Mouse (Mus musculus) cerebellum, adult 2 months (tissue): ENCODE data around the gene Ttc34. TPM values are rescaled to one million over a fixed set of nuclear protein-coding genes. Genes with fewer than 3 reads are reported as not detected.

Source experiments
- DNase-seq, 2 experiments: peaks; one replicate each; pipeline ENCODE4 v3.0.0; 2021
- H3K27ac ChIP-seq: fragments of 200-500 bp; 2 replicates; pipeline ENCODE4 v1.5.1; 2012; ENCODE audit warnings: low read length, control low read depth, inconsistent platforms; ENCODE audit not compliant: insufficient read depth
- H3K27me3 ChIP-seq: fragments of 200-500 bp; 2 replicates; pipeline ENCODE4 v1.6.1; 2012; ENCODE audit warnings: inconsistent platforms, mild to moderate bottlenecking, low read length, moderate library complexity; ENCODE audit not compliant: control insufficient read depth, insufficient read depth
- H3K4me1 ChIP-seq: fragments of 200-500 bp; 2 replicates; pipeline ENCODE4 v1.6.1; 2011; ENCODE audit warnings: low read length; ENCODE audit not compliant: control insufficient read depth, insufficient read depth
- H3K4me3 ChIP-seq: fragments of 200-500 bp; replicated peaks from 2 replicates; pipeline ENCODE3; 2011; ENCODE audit warnings: mild to moderate bottlenecking, low read depth, low read length, control low read depth; ENCODE audit not compliant: insufficient read depth
- CTCF ChIP-seq: fragments of 200-500 bp; IDR thresholded peaks from 2 replicates; pipeline ENCODE4 v1.5.1; 2011; ENCODE audit warnings: low read depth, mild to moderate bottlenecking, control low read depth, low read length, moderate library complexity, borderline replicate concordance; ENCODE audit not compliant: insufficient read depth
- POLR2A ChIP-seq: fragments of 200-500 bp; IDR thresholded peaks from 2 replicates; pipeline ENCODE4 v1.6.1; 2011; ENCODE audit warnings: low read length, control low read depth, borderline replicate concordance; ENCODE audit not compliant: insufficient read depth
- WGBS: fragments of 180-500 bp; shearing (Covaris S2); methylation state at CpG from one replicate; pipeline ENCODE4 v1.1.7; 2018; 5-methylcytosine and 5-hydroxymethylcytosine counted together
- polyA plus RNA-seq: library from polyadenylated mRNA; depleted of rRNA; stranded (reverse); fragments of >200 nt; gene quantifications from 2 replicates; pipeline ENCODE4 v1.2.3, GENCODE M21; 2012; rRNA removed

The Ttc34 gene
- polyA plus RNA-seq = 1.5 and 2.6 TPM in 2 replicates

DNA sequence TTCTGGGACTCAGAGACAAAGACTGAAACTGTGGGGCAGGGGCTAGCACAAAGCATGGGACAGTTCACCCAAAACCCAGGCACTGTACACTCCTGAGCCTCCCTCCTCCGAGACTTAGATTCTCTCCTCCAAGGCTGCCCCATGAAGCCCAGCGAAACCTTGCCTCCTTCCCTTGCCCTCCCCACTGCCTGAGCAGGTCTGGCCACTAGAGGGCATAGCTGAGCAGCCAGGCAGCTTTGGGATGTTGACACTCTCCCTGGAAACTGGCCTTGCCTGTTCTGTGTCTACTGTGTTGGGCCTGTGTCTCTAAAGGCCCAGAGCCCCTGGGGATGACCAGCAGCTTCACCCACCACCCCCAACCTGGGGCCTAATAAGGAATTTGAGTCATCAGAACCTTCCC lies at the start of gene Ttc34:
Gene Ttc34, plus strand, starts transcription at position 290 of the 400 bp plus-strand sequence.
- no peak within 1 kb of the TSS for H3K27ac ChIP-seq
- DNase-seq = peak; percentile 37 to 57
- no peaks in the 10 kb centered on the region; the same call in 1 of the 2 replicates for H3K27me3 ChIP-seq
- H3K4me1 ChIP-seq = no peaks in the 10 kb centered on the region
- TF ChIP-seq CTCF (peak; percentile 82), POLR2A (no peak)
- WGBS = 51% methylated on average over 2 of the region's 2 CpGs
- no peak within 1 kb of the TSS for H3K4me3 ChIP-seq

DNA sequence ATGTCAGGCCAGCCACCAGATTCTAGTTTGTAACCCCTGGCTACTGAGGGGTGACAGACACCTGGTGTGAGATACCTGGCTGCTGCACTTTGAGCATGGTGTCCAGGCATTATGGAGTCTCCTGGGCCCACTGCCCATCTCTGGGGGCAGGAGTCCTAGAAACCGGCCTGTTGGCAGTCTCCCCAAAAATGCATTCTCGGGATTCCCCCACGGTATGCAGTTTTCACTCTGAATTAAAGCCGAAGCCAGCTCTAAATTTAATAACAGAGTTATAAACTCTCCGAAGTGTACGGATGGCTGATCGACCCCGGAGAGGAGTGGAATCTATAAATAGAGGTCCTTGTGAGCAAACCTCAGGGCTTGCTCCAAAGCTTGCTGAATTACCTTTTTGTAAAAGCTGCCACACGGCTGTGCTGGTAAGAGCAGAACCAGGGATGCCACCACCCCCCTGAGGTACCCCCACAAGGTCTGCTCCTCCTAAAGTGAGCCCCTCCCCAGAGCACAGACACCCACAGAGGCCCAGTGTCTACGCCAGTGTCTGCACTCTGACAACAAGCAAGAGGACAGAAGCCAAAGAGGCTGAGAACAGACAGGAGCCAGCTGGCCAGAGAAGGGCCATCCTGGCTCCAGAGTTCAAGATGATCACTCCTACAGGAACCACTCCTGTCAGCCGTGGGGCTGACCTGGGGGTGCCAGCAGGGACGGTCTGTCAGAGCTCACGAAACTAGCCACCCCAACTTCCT lies 49.1 kb upstream of the Ttc34 start:
- H3K4me3 ChIP-seq = no peak overlapping the region
- H3K4me1 ChIP-seq = no peaks in the 10 kb centered on the region
- 8% methylated on average over 13 of the region's 13 CpGs for WGBS
- H3K27ac ChIP-seq = no peak overlapping the region
- H3K27me3 ChIP-seq = peaks cover 2% of the 10 kb centered on the region; the same call in 1 of the 2 replicates
- DNase-seq = peak in 1 of 2 experiments; percentile 7
- TF ChIP-seq POLR2A = no peak
- no peak for TF ChIP-seq CTCF

DNA sequence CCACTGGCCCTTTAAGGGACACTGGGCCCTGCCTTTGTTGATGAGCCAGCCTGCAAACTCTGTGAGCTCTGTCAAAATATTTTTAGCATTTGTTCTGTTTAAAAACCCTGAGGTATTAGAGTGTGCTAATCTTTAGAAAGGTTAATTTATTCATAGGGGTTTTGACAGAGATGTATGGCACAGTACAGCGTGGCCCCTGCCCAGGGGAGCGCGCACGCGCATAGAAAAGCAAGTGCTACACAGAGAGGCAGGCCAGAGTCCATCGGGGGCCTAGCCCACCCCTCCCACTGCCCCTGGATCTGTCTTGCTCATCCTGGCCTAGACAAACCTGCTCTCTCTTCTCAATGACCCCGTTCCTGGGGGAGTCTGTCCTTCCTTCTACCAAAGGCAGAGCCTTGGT lies 45.4 kb upstream of the Ttc34 start:
- H3K27me3 ChIP-seq = peaks cover 2% of the 10 kb centered on the region; the same call in 1 of the 2 replicates
- H3K27ac ChIP-seq = no peak overlapping the region
- H3K4me3 ChIP-seq = no peak overlapping the region
- WGBS = 82% methylated on average over 7 of the region's 7 CpGs
- no peak for TF ChIP-seq POLR2A
- no peak for TF ChIP-seq CTCF
- DNase-seq = no peak
- no peaks in the 10 kb centered on the region for H3K4me1 ChIP-seq

DNA sequence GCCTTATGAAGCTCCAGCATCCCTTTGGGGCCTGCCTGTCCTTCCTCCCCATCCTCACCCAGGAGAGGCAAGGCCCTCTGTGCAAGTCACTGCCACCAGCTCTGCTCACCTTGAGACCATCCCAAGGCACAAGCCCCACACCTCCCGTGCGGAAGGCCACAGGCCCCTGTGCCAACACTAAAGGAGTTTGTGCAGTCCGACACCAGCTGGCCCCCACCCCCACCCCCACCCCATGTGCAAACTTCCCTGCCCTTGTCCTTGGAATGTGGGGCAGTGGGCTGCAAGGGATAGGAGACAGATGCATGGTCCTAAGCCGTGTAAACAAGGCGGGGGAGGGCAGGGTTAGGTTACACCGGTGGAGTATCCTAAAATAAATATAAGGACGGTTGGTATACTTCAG lies 43.8 kb upstream of the Ttc34 start:
- H3K27ac ChIP-seq = no peak overlapping the region
- no peaks in the 10 kb centered on the region for H3K4me1 ChIP-seq
- DNase-seq = no peak
- no peak for TF ChIP-seq CTCF
- TF ChIP-seq POLR2A = no peak
- no peak overlapping the region for H3K4me3 ChIP-seq
- 78% methylated on average over 7 of the region's 7 CpGs for WGBS
- no peaks in the 10 kb centered on the region for H3K27me3 ChIP-seq

DNA sequence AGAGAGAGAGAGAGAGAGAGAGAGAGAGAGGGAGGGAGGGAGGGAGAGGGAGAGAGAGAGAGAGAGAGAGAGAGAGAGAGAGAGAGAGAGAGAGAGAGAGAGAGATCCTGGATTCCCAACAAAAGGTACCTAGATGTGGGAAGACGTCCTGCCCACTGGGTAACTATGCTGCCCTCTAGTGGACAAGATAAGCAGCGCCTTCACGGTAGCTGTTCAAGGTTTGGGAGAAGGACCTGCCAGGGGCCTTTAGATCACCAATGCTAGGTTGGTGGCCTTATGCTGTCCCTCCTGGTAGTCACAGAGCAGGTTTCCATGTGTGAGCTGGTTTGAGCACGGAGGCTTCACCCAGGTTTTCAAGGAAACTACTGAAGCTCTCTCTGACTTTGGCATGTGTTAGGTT lies 39.4 kb upstream of the Ttc34 start:
- no peak overlapping the region for H3K4me3 ChIP-seq
- peak; percentile 81 for TF ChIP-seq CTCF
- TF ChIP-seq POLR2A = no peak
- H3K27ac ChIP-seq = no peak overlapping the region
- DNase-seq = peak; percentile 26 to 59
- H3K27me3 ChIP-seq = peaks cover 2% of the 10 kb centered on the region; the same call in 1 of the 2 replicates
- no peaks in the 10 kb centered on the region for H3K4me1 ChIP-seq
- WGBS = 11% methylated on average over 4 of the region's 4 CpGs

DNA sequence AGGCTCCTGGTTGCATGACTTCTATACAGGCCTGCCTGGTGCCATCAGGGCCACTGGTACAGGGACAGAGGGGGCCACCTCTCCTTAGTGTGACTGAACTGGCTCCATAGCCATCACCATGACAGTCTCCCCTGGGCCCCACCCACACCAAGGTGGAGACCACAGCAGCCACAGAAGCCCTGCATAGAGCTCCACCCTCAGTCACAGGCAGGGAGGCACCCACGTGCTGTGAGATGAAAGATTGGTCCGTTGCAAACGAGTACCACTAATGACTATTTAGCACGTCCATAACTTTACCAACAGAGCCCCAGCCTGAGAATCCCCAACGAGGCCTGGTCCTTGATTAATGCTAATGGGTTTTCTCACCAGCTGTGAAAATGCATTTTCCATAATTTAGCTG lies 36.7 kb upstream of the Ttc34 start:
- Histone ChIP-seq H3K27ac (no peak overlapping the region), H3K4me3 (no peak overlapping the region), H3K4me1 (no peaks in the 10 kb centered on the region), H3K27me3 (peaks cover 2% of the 10 kb centered on the region; the same call in 1 of the 2 replicates)
- no peak for DNase-seq
- 77% methylated on average over 5 of the region's 5 CpGs for whole genome bisulfite sequencing
- TF ChIP-seq CTCF (no peak), POLR2A (no peak)

DNA sequence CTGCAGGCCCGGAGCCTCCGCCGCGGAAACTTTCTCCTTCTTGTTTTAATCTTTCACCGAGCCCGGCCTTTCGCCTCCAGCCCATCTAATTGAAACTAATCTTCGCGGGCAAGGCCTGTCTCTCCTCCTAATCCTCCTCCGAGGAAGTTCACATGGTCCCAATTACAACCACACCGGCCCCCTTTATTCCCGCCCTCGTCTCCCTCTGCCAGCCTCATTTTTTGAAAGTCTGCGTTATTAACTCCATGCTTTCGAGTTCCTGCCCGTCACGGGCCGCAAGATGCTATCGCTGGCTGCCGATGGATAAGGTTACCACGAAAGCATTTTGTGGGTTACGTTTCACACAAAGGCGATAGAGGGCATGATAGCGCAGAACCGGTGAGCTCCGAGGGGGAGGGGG lies 35.0 kb upstream of the Ttc34 start:
- no peak for DNase-seq
- Histone ChIP-seq H3K4me3 (no peak overlapping the region), H3K4me1 (no peaks in the 10 kb centered on the region), H3K27me3 (peaks cover 2% of the 10 kb centered on the region; the same call in 1 of the 2 replicates), H3K27ac (no peak overlapping the region)
- WGBS = 12% methylated on average over 26 of the region's 26 CpGs
- TF ChIP-seq CTCF = no peak
- no peak for TF ChIP-seq POLR2A

DNA sequence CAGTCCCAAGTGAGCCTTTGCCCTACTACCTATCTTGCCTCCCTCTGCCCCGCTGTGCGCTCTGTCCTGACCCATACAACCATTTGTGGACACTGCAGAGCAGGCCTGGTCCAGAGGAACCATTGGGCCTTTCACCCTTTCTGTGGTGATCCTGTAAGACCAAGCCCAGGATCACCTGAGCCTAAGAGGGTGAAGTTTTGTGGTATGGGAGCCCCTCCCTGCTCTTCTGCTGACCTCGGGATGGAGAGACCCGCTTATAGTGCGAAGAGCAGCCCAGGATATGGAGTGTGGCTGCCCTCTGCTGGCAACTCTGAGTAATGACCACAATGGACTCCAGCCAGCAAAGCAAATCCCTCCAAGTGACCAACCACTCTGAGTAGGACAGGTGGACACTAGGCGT lies 11.6 kb upstream of the Ttc34 start:
- H3K27me3 ChIP-seq = no peaks in the 10 kb centered on the region
- peaks cover 13% of the 10 kb centered on the region for H3K4me1 ChIP-seq
- no peak overlapping the region for H3K27ac ChIP-seq
- H3K4me3 ChIP-seq = no peak overlapping the region
- 33% methylated on average over 6 of the region's 6 CpGs for WGBS
- DNase-seq = peak; percentile 54 to 56
- peak; percentile 86 for TF ChIP-seq CTCF
- no peak for TF ChIP-seq POLR2A
